11 mouse cellular contexts compared by ENCODE assay signal in genomic region chr17:86670731-86671130, GRCm38 (mm10).
DNase-seq lines count a peak whose midpoint lies in the region; ATAC-seq and TF ChIP-seq lines count a peak whose summit lies in the region.
"Had no signal": no experiment of that assay in that cellular context is flagged by ENCODE, and none has a peak within 500 bp of the region (broad histone marks: within the 10 kb centered on the region; RNA-seq: fewer than 3 reads in every experiment).

No protein-coding gene starts in this region.

- TF ChIP-seq CTCF in stomach, postnatal 0 days (IDR thresholded peaks at IDR 0.05; ENCODE audit: low read depth) = no peak
- no peak for TF ChIP-seq CTCF in intestine, postnatal 0 days (IDR thresholded peaks at IDR 0.05; ENCODE audit: low read depth)

- ATAC-seq in stomach, embryonic 15.5 days (ENCODE audit: insufficient read depth, low FRiP score, low read depth) = no peak
- no peak for ATAC-seq in stomach, postnatal 0 days (ENCODE audit: low FRiP score, low TSS enrichment)
- peak; percentile 14; the same call in 1 of the 2 replicates for ATAC-seq in heart, embryonic 16.5 days (replicated peaks; ENCODE audit: extremely low read depth, insufficient read depth, low FRiP score)
- no peak for ATAC-seq in intestine, postnatal 0 days
- ATAC-seq in forebrain, embryonic 12.5 days (ENCODE audit: low FRiP score) = no peak
- no peak for ATAC-seq in megakaryocyte-erythroid progenitor cell, adult 5-6 weeks (replicated peaks; ENCODE audit: low FRiP score, low TSS enrichment, poor library complexity, severe bottlenecking)
- ATAC-seq: forebrain, postnatal 0 days had no signal

- H3K4me2 ChIP-seq in stomach, embryonic 15.5 days = no peak overlapping the region
- no peak overlapping the region for H3K4me2 ChIP-seq in stomach, postnatal 0 days (replicated peaks; ENCODE audit: low read depth)
- H3K4me2 ChIP-seq in heart, embryonic 16.5 days (ENCODE audit: low read depth, low read length) = peak overlapping the region; percentile 12
- no peak overlapping the region for H3K4me2 ChIP-seq in intestine, postnatal 0 days (replicated peaks; ENCODE audit: low read depth)
- H3K4me2 ChIP-seq in forebrain, embryonic 12.5 days = no peak overlapping the region
- H3K4me2 ChIP-seq: embryonic facial prominence, embryonic 12.5 days had no signal

- no peak for DNase-seq in stomach, postnatal 0 days (ENCODE audit: low spot score)
- DNase-seq in kidney, postnatal 25 days = peak; percentile 49 to 59
- DNase-seq: forebrain, postnatal 0 days; left cerebral cortex, postnatal 4 days; right cerebral cortex, postnatal 4 days had no signal

- no peaks in the 10 kb centered on the region for H3K4me1 ChIP-seq in stomach, embryonic 15.5 days
- H3K4me1 ChIP-seq in stomach, postnatal 0 days (replicated peaks; ENCODE audit: control insufficient read depth, insufficient read depth) = no peaks in the 10 kb centered on the region
- peaks cover 6% of the 10 kb centered on the region for H3K4me1 ChIP-seq in heart, embryonic 16.5 days (ENCODE audit: control insufficient read depth, insufficient read depth, low read length)
- H3K4me1 ChIP-seq in intestine, postnatal 0 days (replicated peaks; ENCODE audit: control insufficient read depth, insufficient read depth, low read length) = no peaks in the 10 kb centered on the region
- no peaks in the 10 kb centered on the region for H3K4me1 ChIP-seq in forebrain, embryonic 12.5 days
- H3K4me1 ChIP-seq: embryonic facial prominence, embryonic 12.5 days had no signal

- no peaks in the 10 kb centered on the region for H3K27me3 ChIP-seq in stomach, embryonic 15.5 days (replicated peaks)
- no peaks in the 10 kb centered on the region for H3K27me3 ChIP-seq in stomach, postnatal 0 days (ENCODE audit: control insufficient read depth, insufficient read depth, low read length)
- no peaks in the 10 kb centered on the region for H3K27me3 ChIP-seq in heart, embryonic 16.5 days (ENCODE audit: control insufficient read depth, insufficient read depth, low read length)
- H3K27me3 ChIP-seq in intestine, postnatal 0 days (replicated peaks; ENCODE audit: control insufficient read depth, insufficient read depth, low read length) = no peaks in the 10 kb centered on the region
- 0 out of 2 replicates have a peak, but pooled peaks cover 2% of the 10 kb centered on the region for H3K27me3 ChIP-seq in forebrain, embryonic 12.5 days
- H3K27me3 ChIP-seq: embryonic facial prominence, embryonic 12.5 days had no signal

- H3K4me3 ChIP-seq in stomach, embryonic 15.5 days (replicated peaks) = no peak overlapping the region
- no peak overlapping the region for H3K4me3 ChIP-seq in stomach, postnatal 0 days (ENCODE audit: low read depth, low read length)
- no peak overlapping the region for H3K4me3 ChIP-seq in heart, embryonic 16.5 days (ENCODE audit: low read length)
- H3K4me3 ChIP-seq in intestine, postnatal 0 days (ENCODE audit: low read depth, low read length) = no peak overlapping the region
- no peak overlapping the region for H3K4me3 ChIP-seq in forebrain, embryonic 12.5 days (replicated peaks)
- H3K4me3 ChIP-seq: embryonic facial prominence, embryonic 12.5 days had no signal

- 32% methylated on average over 7 of the region's 7 CpGs for WGBS in stomach, embryonic 15.5 days
- WGBS in stomach, postnatal 0 days = 34% methylated on average over 7 of the region's 7 CpGs
- 20% methylated on average over 7 of the region's 7 CpGs for WGBS in heart, embryonic 16.5 days
- 42% methylated on average over 7 of the region's 7 CpGs for WGBS in intestine, postnatal 0 days
- WGBS in forebrain, embryonic 12.5 days = 75% methylated on average over 7 of the region's 7 CpGs

- H3K9me3 ChIP-seq in stomach, embryonic 15.5 days = no peaks in the 10 kb centered on the region
- no peaks in the 10 kb centered on the region for H3K9me3 ChIP-seq in stomach, postnatal 0 days (ENCODE audit: control insufficient read depth, low read length)
- no peaks in the 10 kb centered on the region for H3K9me3 ChIP-seq in heart, embryonic 16.5 days (replicated peaks; ENCODE audit: control insufficient read depth, low read length)
- no peaks in the 10 kb centered on the region for H3K9me3 ChIP-seq in intestine, postnatal 0 days (ENCODE audit: control insufficient read depth)
- H3K9me3 ChIP-seq in forebrain, embryonic 12.5 days = no peaks in the 10 kb centered on the region
- H3K9me3 ChIP-seq: embryonic facial prominence, embryonic 12.5 days had no signal

- TF ChIP-seq EP300 in stomach, postnatal 0 days (optimal IDR thresholded peaks at IDR 0.05) = no peak

- no peak overlapping the region for H3K9ac ChIP-seq in stomach, embryonic 15.5 days
- no peak overlapping the region for H3K9ac ChIP-seq in stomach, postnatal 0 days (ENCODE audit: low read length)
- no peak overlapping the region for H3K9ac ChIP-seq in heart, embryonic 16.5 days (ENCODE audit: low read length)
- H3K9ac ChIP-seq in intestine, postnatal 0 days (ENCODE audit: low read depth, low read length) = no peak overlapping the region
- no peak overlapping the region for H3K9ac ChIP-seq in forebrain, embryonic 12.5 days
- H3K9ac ChIP-seq: embryonic facial prominence, embryonic 12.5 days; forebrain, postnatal 0 days had no signal

- H3K36me3 ChIP-seq in stomach, embryonic 15.5 days = no peaks in the 10 kb centered on the region
- H3K36me3 ChIP-seq in stomach, postnatal 0 days (ENCODE audit: control insufficient read depth, insufficient read depth, low read length) = no peaks in the 10 kb centered on the region
- no peaks in the 10 kb centered on the region for H3K36me3 ChIP-seq in heart, embryonic 16.5 days (ENCODE audit: control insufficient read depth, insufficient read depth)
- H3K36me3 ChIP-seq in intestine, postnatal 0 days (ENCODE audit: control insufficient read depth, insufficient read depth) = no peaks in the 10 kb centered on the region
- no peaks in the 10 kb centered on the region for H3K36me3 ChIP-seq in forebrain, embryonic 12.5 days (replicated peaks)
- H3K36me3 ChIP-seq: embryonic facial prominence, embryonic 12.5 days had no signal

- H3K27ac ChIP-seq in stomach, embryonic 15.5 days = 0 out of 2 replicates have a peak overlapping the region, but pooled peaks have one; percentile 21
- no peak overlapping the region for H3K27ac ChIP-seq in stomach, postnatal 0 days (replicated peaks)
- H3K27ac ChIP-seq in heart, embryonic 16.5 days (ENCODE audit: low read length) = 0 out of 2 replicates have a peak overlapping the region, but pooled peaks have one; percentile 23
- no peak overlapping the region for H3K27ac ChIP-seq in intestine, postnatal 0 days (ENCODE audit: low read depth, low read length)
- H3K27ac ChIP-seq in forebrain, embryonic 12.5 days = no peak overlapping the region
- H3K27ac ChIP-seq: embryonic facial prominence, embryonic 12.5 days had no signal

Comparison
In these comparisons a context has a peak if more than half of its experiments do, and no peak if none do; other contexts are left out.
1. H3K27ac ChIP-seq: peak in stomach, embryonic 15.5 days (single experiment) and heart, embryonic 16.5 days (single experiment); none in stomach, postnatal 0 days (single experiment), intestine, postnatal 0 days (single experiment) and forebrain, embryonic 12.5 days (single experiment).